Mouse (Mus musculus): ENCODE results near the gene Ciao2b.

DNA sequence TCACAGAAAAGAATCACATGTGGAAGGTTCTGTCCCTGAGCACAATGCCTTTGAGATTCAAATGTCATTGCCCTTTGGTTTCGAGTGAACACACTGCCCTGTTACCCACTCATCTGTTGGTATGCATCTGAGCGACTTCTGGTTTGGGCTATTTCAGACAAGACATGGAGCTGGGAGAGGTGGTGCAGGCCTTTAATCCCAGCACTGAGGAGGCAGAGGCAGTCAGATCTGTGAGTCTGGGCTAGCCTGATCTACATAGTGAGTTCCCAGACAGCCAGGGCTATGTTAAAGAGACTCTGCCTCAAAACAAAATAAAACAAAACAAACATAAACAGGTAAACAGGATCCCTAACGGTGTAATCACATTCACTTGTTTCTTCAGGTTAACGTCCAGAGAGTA, 13.8 kb upstream of the Ciao2b start:
- TF ChIP-seq CTCF (IDR thresholded peaks at IDR 0.05; ENCODE audit: borderline replicate concordance, insufficient read depth, low read depth, low read length): no peak
- no peak for TF ChIP-seq POLR2A (IDR thresholded peaks at IDR 0.05; ENCODE audit: borderline replicate concordance, insufficient read depth, low read length)

Measured in cerebellum, adult 2 months (tissue).